Mouse (Mus musculus): ENCODE results near the gene Gm21988.

- TF ChIP-seq CTCF (conservative IDR thresholded peaks at IDR 0.05 in 1 of 2, IDR thresholded peaks at IDR 0.05 in 1 of 2; ENCODE audit: low read depth in 2 of 2, low read length in 2 of 2) (no peak), ZNF384 (IDR thresholded peaks at IDR 0.05; ENCODE audit: low read depth, low read length) (no peak), POLR2AphosphoS2 (IDR thresholded peaks at IDR 0.05; ENCODE audit: low read depth, low read length) (no peak), MAFK (IDR thresholded peaks at IDR 0.05; ENCODE audit: insufficient replicate concordance, low read length) (no peak), TBP (conservative IDR thresholded peaks at IDR 0.05; ENCODE audit: low read depth, low read length) (no peak), CHD2 (IDR thresholded peaks at IDR 0.05; ENCODE audit: low read length) (no peak), JUND (conservative IDR thresholded peaks at IDR 0.05; ENCODE audit: low read depth, low read length) (no peak), MXI1 (IDR thresholded peaks at IDR 0.05; ENCODE audit: low read depth, low read length) (no peak), POLR2A (IDR thresholded peaks at IDR 0.05; ENCODE audit: low read depth, low read length) (no peak), GABPA (IDR thresholded peaks at IDR 0.05; ENCODE audit: insufficient replicate concordance, low read depth, low read length) (no peak), ZMIZ1 (IDR thresholded peaks at IDR 0.05; ENCODE audit: low read depth, low read length) (no peak), ETS1 (conservative IDR thresholded peaks at IDR 0.05; ENCODE audit: low read depth, low read length) (no peak), USF1 (IDR thresholded peaks at IDR 0.05; ENCODE audit: low read depth, low read length) (no peak)
These were observed 50.1 kb downstream of the Gm21988 start for GRCm38 (mm10) chr11:70189319-70190134.
